Mouse (Mus musculus): ENCODE data around the gene Msmo1.

GRCm38 (mm10) chr8:64711544-64711943 is 22.0 kb downstream of the Msmo1 start:
- no peak for TF ChIP-seq CTCF (IDR thresholded peaks at IDR 0.05; ENCODE audit: borderline replicate concordance, insufficient read depth, low read length)
- TF ChIP-seq POLR2A (IDR thresholded peaks at IDR 0.05; ENCODE audit: low read depth, low read length), result no peak
